Mouse (Mus musculus) myocyte (in vitro differentiated cells): ENCODE results near the gene Hint2. TPM values are rescaled to one million over a fixed set of nuclear protein-coding genes. Genes with fewer than 3 reads are reported as not detected.

ENCODE experiments used
- H3K27me3 ChIP-seq: one replicate; pipeline ENCODE4 v1.6.1; 2011; ENCODE audit not compliant: control insufficient read depth, insufficient read depth, insufficient read length
- H3K36me3 ChIP-seq: one replicate; pipeline ENCODE4 v1.6.1; 2011; ENCODE audit not compliant: control insufficient read depth, insufficient read depth
- H3K4me2 ChIP-seq: one replicate; pipeline ENCODE4 v1.6.1; 2011; ENCODE audit warnings: low read depth, control low read depth
- H3K4me3 ChIP-seq: one replicate; pipeline ENCODE4 v1.5.1; 2011; ENCODE audit warnings: mild to moderate bottlenecking, control low read depth, moderate library complexity
- H3K79me2 ChIP-seq: one replicate; pipeline ENCODE4 v1.6.1; 2011; ENCODE audit not compliant: control insufficient read depth, insufficient read depth
- H3ac ChIP-seq: one replicate; pipeline ENCODE4 v1.6.1; 2011; ENCODE audit not compliant: control insufficient read depth, insufficient read length
- CEBPB ChIP-seq: IDR thresholded peaks from 2 replicates; pipeline ENCODE4 v1.6.1; 2011; ENCODE audit warnings: mild to moderate bottlenecking, moderate library complexity; ENCODE audit not compliant: poor library complexity, insufficient read depth, severe bottlenecking
- E2F4 ChIP-seq: IDR thresholded peaks from one replicate; pipeline ENCODE4 v1.6.1; 2011; ENCODE audit warnings: mild to moderate bottlenecking, control low read depth, moderate library complexity; ENCODE audit not compliant: insufficient read depth
- MAX ChIP-seq: IDR thresholded peaks from one replicate; pipeline ENCODE4 v1.6.1; 2011; ENCODE audit warnings: low read depth, mild to moderate bottlenecking, control low read depth
- MYOD1 ChIP-seq, 3 experiments: IDR thresholded peaks; one replicate each; pipeline ENCODE4 v1.6.1; 2011; ENCODE audit warnings: control low read depth in 2 of 3, low read depth in 2 of 3, mild to moderate bottlenecking in 2 of 3, moderate library complexity in 1 of 3; ENCODE audit not compliant: insufficient read length in 2 of 3, control insufficient read depth in 1 of 3
- MYOG ChIP-seq, 3 experiments: IDR thresholded peaks; one replicate each; pipeline ENCODE4 v1.6.1; 2011; ENCODE audit warnings: control low read depth in 2 of 3, low read depth in 2 of 3, mild to moderate bottlenecking in 2 of 3; ENCODE audit not compliant: insufficient read length in 2 of 3, control insufficient read depth in 1 of 3, insufficient read depth in 1 of 3
- POLR2A ChIP-seq: IDR thresholded peaks from one replicate; pipeline ENCODE4 v1.6.1; 2011; ENCODE audit warnings: low read depth, mild to moderate bottlenecking, control low read depth, moderate library complexity; ENCODE audit not compliant: insufficient read length
- POLR2AphosphoS2 ChIP-seq: IDR thresholded peaks from one replicate; pipeline ENCODE4 v1.6.1; 2011; ENCODE audit warnings: low read depth, control low read depth; ENCODE audit not compliant: insufficient read length
- REST ChIP-seq: IDR thresholded peaks from one replicate; pipeline ENCODE4 v1.6.1; 2011; ENCODE audit warnings: mild to moderate bottlenecking, control low read depth, moderate library complexity; ENCODE audit not compliant: insufficient read depth, insufficient read length
- SRF ChIP-seq: IDR thresholded peaks from one replicate; pipeline ENCODE4 v1.6.1; 2011; ENCODE audit warnings: low read depth; ENCODE audit not compliant: control insufficient read depth, insufficient read length
- TCF12 ChIP-seq: IDR thresholded peaks from one replicate; pipeline ENCODE4 v1.6.1; 2011; ENCODE audit warnings: mild to moderate bottlenecking, control low read depth; ENCODE audit not compliant: poor library complexity, insufficient read depth, severe bottlenecking
- TCF3 ChIP-seq: IDR thresholded peaks from one replicate; pipeline ENCODE4 v1.6.1; 2011; ENCODE audit warnings: low read depth, control low read depth; ENCODE audit not compliant: insufficient read length
- USF1 ChIP-seq: IDR thresholded peaks from one replicate; pipeline ENCODE4 v1.6.1; 2011; ENCODE audit warnings: low read depth, mild to moderate bottlenecking, control low read depth, moderate library complexity
- polyA plus RNA-seq: library from polyadenylated mRNA; unstranded; fragments of >200 nt; fragmentation: generic; extraction: Trizol; gene quantifications from one replicate; pipeline ENCODE4 v1.2.1, GENCODE M21; 2012; ENCODE audit warnings: missing spikeins

Hint2 gene
- polyA plus RNA-seq = 99.1 TPM

GRCm38 (mm10) chr4:43656339-43657109 lies at the start of gene Hint2:
Gene Hint2, minus strand, starts transcription at chr4:43656466.
- TF ChIP-seq MAX (no peak), MYOD1 (IDR thresholded peaks at IDR 0.05; ENCODE audit: control insufficient read depth in 1 of 3, insufficient read length in 2 of 3, low read depth in 2 of 3) (peak in 1 of 3 experiments; percentile 43), POLR2A (peak; percentile 92), MYOG (IDR thresholded peaks at IDR 0.05; ENCODE audit: control insufficient read depth in 1 of 3, insufficient read depth in 1 of 3, insufficient read length in 2 of 3, low read depth in 2 of 3) (peak in 1 of 3 experiments; percentile 31), POLR2AphosphoS2 (peak; percentile 84)
- Histone ChIP-seq H3K36me3 (no peaks in the 10 kb centered on the region), H3K4me3 (peak within 1 kb of the TSS; percentile 34)

GRCm38 (mm10) chr4:43705991-43706390 lies 49.7 kb upstream of the Hint2 start:
- Histone ChIP-seq H3K4me2 (no peak overlapping the region), H3K4me3 (no peak overlapping the region), H3K27me3 (peaks cover 82% of the 10 kb centered on the region), H3K36me3 (no peaks in the 10 kb centered on the region), H3K79me2 (no peaks in the 10 kb centered on the region), H3ac (no peak overlapping the region)
- TF ChIP-seq MYOD1 (IDR thresholded peaks at IDR 0.05; ENCODE audit: control insufficient read depth in 1 of 3, insufficient read length in 2 of 3, low read depth in 2 of 3) (no peak), POLR2AphosphoS2 (no peak), TCF3 (no peak), TCF12 (no peak), MYOG (IDR thresholded peaks at IDR 0.05; ENCODE audit: control insufficient read depth in 1 of 3, insufficient read depth in 1 of 3, insufficient read length in 2 of 3, low read depth in 2 of 3) (no peak), E2F4 (no peak), MAX (no peak), SRF (no peak), USF1 (no peak), CEBPB (no peak), POLR2A (no peak), REST (no peak)

More at GRCm38 (mm10) chr4:43656339-43657109, at the start of gene Hint2:
- peak within 1 kb of the TSS; percentile 17 for H3ac ChIP-seq
- peaks cover 30% of the 10 kb centered on the region for H3K27me3 ChIP-seq
- H3K79me2 ChIP-seq = no peaks in the 10 kb centered on the region
- peak within 1 kb of the TSS; percentile 78 for H3K4me2 ChIP-seq

- Histone ChIP-seq H3K4me3 (no peak overlapping the region), H3K79me2 (no peaks in the 10 kb centered on the region), H3ac (no peak overlapping the region), H3K36me3 (no peaks in the 10 kb centered on the region), H3K4me2 (no peak overlapping the region), H3K27me3 (peaks cover 67% of the 10 kb centered on the region)
- TF ChIP-seq USF1 (no peak), TCF12 (no peak), REST (no peak), TCF3 (no peak), MYOD1 (IDR thresholded peaks at IDR 0.05; ENCODE audit: control insufficient read depth in 1 of 3, insufficient read length in 2 of 3, low read depth in 2 of 3) (no peak), SRF (no peak), E2F4 (no peak), MAX (no peak)
Measured at GRCm38 (mm10) chr4:43703851-43704250, 47.6 kb upstream of the Hint2 start.

GRCm38 (mm10) chr4:43703439-43703838 lies 47.2 kb upstream of the Hint2 start:
- Histone ChIP-seq H3K79me2 (no peaks in the 10 kb centered on the region), H3K4me3 (no peak overlapping the region), H3K36me3 (no peaks in the 10 kb centered on the region), H3K27me3 (peaks cover 63% of the 10 kb centered on the region), H3K4me2 (no peak overlapping the region), H3ac (no peak overlapping the region)
- TF ChIP-seq CEBPB (no peak), POLR2AphosphoS2 (no peak), POLR2A (no peak), SRF (no peak), E2F4 (no peak), TCF3 (no peak)

GRCm38 (mm10) chr4:43700707-43701106 lies 44.4 kb upstream of the Hint2 start, which contains the start of gene Olfr70:
Gene Olfr70, minus strand, starts transcription at chr4:43700807.
- no peaks in the 10 kb centered on the region for H3K36me3 ChIP-seq
- peaks cover 37% of the 10 kb centered on the region for H3K27me3 ChIP-seq
- no peak for TF ChIP-seq E2F4
- no peak for TF ChIP-seq MYOG (IDR thresholded peaks at IDR 0.05; ENCODE audit: control insufficient read depth in 1 of 3, insufficient read depth in 1 of 3, insufficient read length in 2 of 3, low read depth in 2 of 3)
- TF ChIP-seq TCF3 = no peak
- no peak for TF ChIP-seq USF1
- TF ChIP-seq SRF = no peak
- no peak for TF ChIP-seq TCF12
- TF ChIP-seq MYOD1 (IDR thresholded peaks at IDR 0.05; ENCODE audit: control insufficient read depth in 1 of 3, insufficient read length in 2 of 3, low read depth in 2 of 3) = no peak
- no peak for TF ChIP-seq MAX
- TF ChIP-seq CEBPB = no peak
- no peak for TF ChIP-seq REST
- TF ChIP-seq POLR2AphosphoS2 = no peak
- no peak for TF ChIP-seq POLR2A

More at GRCm38 (mm10) chr4:43700707-43701106, 44.4 kb upstream of the Hint2 start, which contains the start of gene Olfr70:
- no peak within 1 kb of the TSS for H3K4me2 ChIP-seq
- no peak within 1 kb of the TSS for H3ac ChIP-seq
- no peak within 1 kb of the TSS for H3K4me3 ChIP-seq
- no peaks in the 10 kb centered on the region for H3K79me2 ChIP-seq
